Mouse (Mus musculus) forebrain, embryonic 13.5 days (tissue): Measurements from ENCODE around the gene Kcnn4. TPM values are rescaled to one million over a fixed set of nuclear protein-coding genes. Genes with fewer than 3 reads are reported as not detected.
"Not testable (repeated sequence)": the region's sequence is repeated elsewhere in the genome, so short reads cannot be mapped to it uniquely, and the experiment has no call there.

ENCODE experiments used
- ATAC-seq: fragments of 200-750 bp; cut with Nextera tagmentation; 2 replicates; pipeline ENCODE4 v1.8.0; 2017
- H3K27ac ChIP-seq: fragments of 300-500 bp; sonication (generic); 2 replicates; pipeline ENCODE4 v1.5.1; 2015; ENCODE audit warnings: inconsistent platforms, mild to moderate bottlenecking, moderate library complexity
- H3K27me3 ChIP-seq: fragments of 300-500 bp; sonication (generic); 2 replicates; pipeline ENCODE4 v1.6.1; 2015; ENCODE audit warnings: mild to moderate bottlenecking, inconsistent platforms
- H3K36me3 ChIP-seq: fragments of 300-500 bp; sonication (generic); 2 replicates; pipeline ENCODE4 v1.6.1; 2015; ENCODE audit warnings: mild to moderate bottlenecking, inconsistent platforms; ENCODE audit not compliant: poor library complexity, severe bottlenecking
- H3K4me1 ChIP-seq: fragments of 300-500 bp; sonication (generic); 2 replicates; pipeline ENCODE4 v1.6.1; 2015; ENCODE audit warnings: inconsistent platforms
- H3K4me2 ChIP-seq: fragments of 300-500 bp; sonication (generic); 2 replicates; pipeline ENCODE4 v1.6.1; 2015; ENCODE audit warnings: inconsistent platforms, mild to moderate bottlenecking, moderate library complexity
- H3K4me3 ChIP-seq: fragments of 300-500 bp; sonication (generic); 2 replicates; pipeline ENCODE4 v1.5.1; 2015; ENCODE audit warnings: mild to moderate bottlenecking, inconsistent platforms
- H3K9ac ChIP-seq: fragments of 300-500 bp; sonication (generic); 2 replicates; pipeline ENCODE4 v1.6.1; 2015; ENCODE audit warnings: mild to moderate bottlenecking, inconsistent platforms
- H3K9me3 ChIP-seq: fragments of 300-500 bp; sonication (generic); replicated peaks from 2 replicates; pipeline ENCODE4 v1.6.1; 2016; ENCODE audit warnings: inconsistent platforms
- WGBS: fragments of 180-500 bp; shearing (Covaris S2); methylation state at CpG from one replicate; pipeline ENCODE4 v1.1.7; 2015; 5-methylcytosine and 5-hydroxymethylcytosine counted together
- polyA plus RNA-seq: library from polyadenylated mRNA; unstranded; fragments of >200 nt; fragmentation: Nextera tagmentation; extraction: Ambion mirVana; gene quantifications from 2 replicates; pipeline ENCODE4 v1.2.1, GENCODE M21; 2015

The Kcnn4 gene
- polyA plus RNA-seq, 1 experiment from 2014 or later: 0.40 TPM

DNA sequence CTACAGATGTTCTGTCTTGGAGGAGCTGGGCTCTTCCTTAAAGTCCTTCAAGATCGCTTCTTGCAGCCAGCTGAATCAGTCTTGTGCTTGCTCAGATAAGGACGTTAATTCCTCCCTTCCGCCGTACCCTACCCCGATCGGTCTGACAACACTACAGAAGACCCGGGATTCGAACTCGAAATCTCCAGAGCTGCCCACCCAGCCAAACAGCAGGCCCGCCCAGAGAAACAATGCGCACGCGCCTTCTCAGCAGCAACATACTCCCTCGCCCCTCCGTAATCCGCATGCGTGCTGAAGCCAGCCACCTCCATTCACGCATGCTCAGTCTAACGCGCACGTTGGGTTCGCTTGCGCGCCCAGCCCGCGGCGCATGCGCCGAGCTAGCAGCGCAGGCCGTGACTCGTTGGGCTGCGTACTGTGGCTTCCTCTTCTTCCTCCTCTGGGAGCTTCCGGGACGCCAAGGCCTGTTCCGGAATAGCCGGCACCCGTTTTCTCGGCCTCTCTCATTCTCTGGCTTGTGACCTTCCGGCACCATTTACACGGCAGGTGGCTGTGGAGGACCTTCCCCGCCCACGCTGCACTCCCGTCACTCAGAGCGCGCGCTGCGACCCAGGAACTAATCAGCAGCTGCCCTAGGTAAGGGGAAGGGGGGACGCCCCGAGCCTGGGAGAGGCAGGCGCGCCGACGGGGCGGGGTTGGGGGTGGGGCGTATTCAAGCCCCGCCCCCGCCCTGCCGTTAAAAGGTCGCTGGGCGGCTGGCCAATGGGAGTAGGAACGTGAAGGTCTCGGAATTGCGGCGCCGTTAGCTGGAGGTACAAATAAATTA lies 29.4 kb downstream of the Kcnn4 start, which contains the start of gene Smg9:
Smg9 (plus strand) TSS at position 364 of the 826 bp plus-strand sequence.
- H3K36me3 ChIP-seq: peaks cover 27% of the 10 kb centered on the region
- peak within 1 kb of the TSS; percentile 66 for H3K4me2 ChIP-seq
- peak; percentile 96 for ATAC-seq
- H3K27me3 ChIP-seq: no peaks in the 10 kb centered on the region
- peak within 1 kb of the TSS; percentile 72 for H3K9ac ChIP-seq
- peaks cover 9% of the 10 kb centered on the region; the same call in 1 of the 2 replicates for H3K4me1 ChIP-seq
- no peaks in the 10 kb centered on the region for H3K9me3 ChIP-seq
- peak within 1 kb of the TSS; percentile 94 for H3K27ac ChIP-seq
- 2% methylated on average over 66 of the region's 66 CpGs for WGBS
- peak within 1 kb of the TSS; percentile 57 for H3K4me3 ChIP-seq

DNA sequence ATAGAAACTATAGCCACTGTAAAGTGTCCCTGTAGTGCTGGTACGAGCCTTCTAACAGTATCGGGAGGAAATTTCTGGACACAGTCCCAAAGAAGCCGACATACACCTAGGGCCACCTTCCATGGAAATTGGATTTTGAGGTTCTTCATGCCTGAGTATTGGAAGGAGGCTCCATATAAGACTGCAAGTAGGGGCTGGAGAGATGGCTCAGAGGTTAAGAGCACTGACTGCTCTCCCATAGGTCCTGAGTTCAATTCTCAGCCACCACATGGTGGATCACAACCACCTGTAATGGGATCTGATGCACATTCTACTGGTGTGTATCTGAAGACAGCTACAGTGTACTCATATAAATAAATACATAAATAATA lies 30.0 kb downstream of the Kcnn4 start:
- Histone ChIP-seq H3K4me1 (peaks cover 9% of the 10 kb centered on the region; the same call in 1 of the 2 replicates), H3K4me2 (peak overlapping the region; percentile 66), H3K4me3 (peak overlapping the region; percentile 57), H3K27me3 (no peaks in the 10 kb centered on the region), H3K36me3 (peaks cover 33% of the 10 kb centered on the region), H3K9ac (peak overlapping the region; percentile 72), H3K27ac (peak overlapping the region; percentile 94), H3K9me3 (no peaks in the 10 kb centered on the region)
- 12% methylated on average over 3 of the region's 3 CpGs for WGBS
- ATAC-seq: no peak; the same call in 1 of the 2 replicates

DNA sequence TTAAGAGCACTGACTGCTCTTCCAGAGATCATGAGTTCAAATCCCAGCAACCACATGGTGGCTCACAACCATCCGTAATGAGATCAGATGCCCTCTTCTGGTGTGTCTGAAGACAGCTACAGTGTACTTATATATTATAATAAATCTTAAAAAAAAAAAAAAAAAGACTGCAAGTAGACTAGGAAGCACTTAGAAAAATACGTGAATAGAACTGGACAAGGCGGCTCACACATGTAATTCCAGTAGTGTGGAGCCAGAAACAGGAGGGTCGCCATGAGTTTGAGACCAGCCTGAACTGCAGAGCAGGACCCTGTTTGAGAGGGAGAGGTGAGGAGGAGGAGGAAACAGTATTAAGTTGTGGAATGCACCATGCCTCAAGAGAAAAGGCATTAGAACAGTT lies 30.4 kb downstream of the Kcnn4 start:
- Histone ChIP-seq H3K36me3 (peaks cover 37% of the 10 kb centered on the region), H3K4me2 (peak overlapping the region; percentile 66), H3K4me3 (peak overlapping the region; percentile 57)
- not testable (repeated sequence) for ATAC-seq, H3K9ac ChIP-seq, H3K4me1 ChIP-seq, H3K27me3 ChIP-seq, H3K9me3 ChIP-seq, H3K27ac ChIP-seq
- 93% methylated on average over 4 of the region's 4 CpGs for WGBS

DNA sequence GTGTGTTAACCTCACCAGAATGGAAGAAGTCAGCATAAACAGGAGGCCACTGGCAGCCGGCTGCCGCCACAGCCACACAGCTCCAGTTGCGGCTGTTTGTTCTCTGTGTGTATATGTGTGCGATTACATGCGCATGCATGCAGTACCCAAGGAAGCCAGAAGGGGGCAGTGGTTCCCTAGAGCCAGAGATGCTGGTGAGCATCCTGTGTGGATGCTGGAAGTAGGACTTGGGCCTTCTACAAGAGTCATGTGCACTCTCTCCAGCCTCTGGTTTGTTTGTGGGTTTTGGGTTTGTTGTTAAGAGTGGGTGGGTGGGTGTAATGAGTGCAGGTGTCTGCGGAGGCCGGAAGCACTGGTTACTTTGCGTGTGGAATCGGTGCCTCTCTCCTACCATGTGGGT lies 32.8 kb downstream of the Kcnn4 start:
- peaks cover 56% of the 10 kb centered on the region for H3K36me3 ChIP-seq
- H3K4me1 ChIP-seq: peaks cover 17% of the 10 kb centered on the region
- H3K4me2 ChIP-seq: no peak overlapping the region
- H3K9me3 ChIP-seq: no peaks in the 10 kb centered on the region
- no peak for ATAC-seq
- over 99% methylated on average over 9 of the region's 9 CpGs for WGBS
- H3K27ac ChIP-seq: no peak overlapping the region
- H3K9ac ChIP-seq: no peak overlapping the region
- H3K27me3 ChIP-seq: no peaks in the 10 kb centered on the region
- H3K4me3 ChIP-seq: no peak overlapping the region

DNA sequence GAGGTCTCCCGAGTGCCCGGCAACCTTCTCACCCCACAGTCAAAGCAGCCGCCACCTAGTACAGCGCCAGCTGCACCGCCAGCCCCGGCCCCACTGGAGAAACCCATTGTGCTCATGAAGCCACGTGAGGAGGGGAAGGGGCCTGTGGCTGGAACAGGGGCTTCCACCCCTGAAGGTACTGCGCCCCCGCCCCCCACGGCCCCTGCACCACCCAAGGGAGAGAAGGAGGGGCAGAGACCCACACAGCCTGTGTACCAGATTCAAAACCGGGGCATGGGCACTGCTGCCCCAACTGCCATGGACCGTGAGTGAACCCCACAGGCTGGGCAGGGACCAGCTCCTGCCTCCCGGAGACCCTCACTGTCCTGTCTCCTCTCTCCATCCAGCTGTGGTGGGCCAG lies 35.6 kb downstream of the Kcnn4 start:
- ATAC-seq: no peak
- no peak overlapping the region for H3K27ac ChIP-seq
- H3K4me2 ChIP-seq: no peak overlapping the region
- 88% methylated on average over 13 of the region's 13 CpGs for WGBS
- H3K36me3 ChIP-seq: peaks cover 72% of the 10 kb centered on the region
- no peaks in the 10 kb centered on the region for H3K27me3 ChIP-seq
- H3K9me3 ChIP-seq: no peaks in the 10 kb centered on the region
- H3K4me3 ChIP-seq: no peak overlapping the region
- H3K4me1 ChIP-seq: peaks cover 11% of the 10 kb centered on the region
- no peak overlapping the region for H3K9ac ChIP-seq

DNA sequence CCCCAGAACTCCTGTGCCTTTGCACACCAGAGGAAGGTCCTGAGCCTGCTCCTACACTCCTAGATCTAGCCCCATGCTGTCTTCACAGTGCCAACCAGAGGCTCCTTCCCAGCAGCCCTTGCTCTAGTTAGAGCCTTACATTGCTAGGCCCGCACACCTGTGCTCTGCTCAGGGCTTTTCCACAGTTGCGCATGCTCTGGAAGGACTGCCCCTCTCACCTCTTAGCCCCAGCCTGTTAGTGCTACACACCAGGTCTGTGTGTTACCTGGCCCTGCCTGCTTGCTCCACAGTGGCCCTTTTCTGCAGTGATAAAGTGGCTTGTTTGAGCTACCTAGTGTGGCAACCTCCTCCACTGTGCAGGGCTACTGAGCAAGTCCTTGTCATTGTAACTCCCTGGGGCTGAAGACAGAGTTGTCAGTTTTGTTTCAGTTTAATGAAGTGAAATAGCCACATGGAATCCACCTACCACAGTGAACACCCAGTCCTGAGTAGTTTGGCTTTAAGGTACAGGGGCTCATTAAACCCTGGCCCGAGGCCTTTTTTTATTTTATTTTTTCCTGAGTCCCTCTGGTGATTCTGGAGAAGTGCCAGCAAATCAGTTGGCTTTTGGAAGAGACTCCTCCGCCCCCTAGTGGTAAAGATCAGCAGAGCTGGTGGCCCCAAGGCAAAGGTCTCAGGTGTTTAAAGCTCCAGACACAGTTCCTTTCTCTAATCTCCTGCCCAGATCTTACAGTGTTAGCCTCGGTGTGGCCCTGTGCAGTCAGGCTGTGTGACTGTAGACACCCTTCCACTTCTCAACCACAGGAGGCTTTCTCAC lies 36.7 kb downstream of the Kcnn4 start:
- Histone ChIP-seq H3K9ac (peak overlapping the region; percentile 50; the same call in 1 of the 2 replicates), H3K4me2 (no peak overlapping the region), H3K9me3 (no peaks in the 10 kb centered on the region), H3K36me3 (peaks cover 74% of the 10 kb centered on the region), H3K4me1 (peaks cover 8% of the 10 kb centered on the region), H3K4me3 (no peak overlapping the region), H3K27ac (peak overlapping the region; percentile 69; the same call in 1 of the 2 replicates), H3K27me3 (no peaks in the 10 kb centered on the region)
- 46% methylated on average over 5 of the region's 5 CpGs for WGBS
- peak; percentile 37 for ATAC-seq

DNA sequence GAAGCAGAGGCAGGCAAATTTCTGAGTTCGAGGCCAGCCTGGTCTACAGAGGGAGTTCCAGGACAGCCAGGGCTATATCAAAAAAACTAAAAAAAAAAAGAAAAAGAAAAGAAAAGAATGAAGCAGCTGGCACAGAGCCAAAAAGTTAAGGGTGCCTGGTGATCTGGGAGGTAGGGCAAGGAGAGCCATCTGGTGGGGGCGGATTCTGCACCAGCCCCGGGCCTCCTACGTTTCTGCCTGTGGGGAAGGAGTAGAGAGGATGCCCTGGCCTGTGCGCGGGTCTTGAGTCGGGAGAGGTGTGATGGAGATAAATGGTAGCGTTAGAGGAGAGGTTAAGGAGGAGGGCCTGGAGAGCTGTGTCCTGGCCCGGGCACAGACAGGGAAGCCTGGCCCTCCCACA lies 38.1 kb downstream of the Kcnn4 start:
- H3K36me3 ChIP-seq: peaks cover 71% of the 10 kb centered on the region
- H3K4me2 ChIP-seq: no peak overlapping the region
- peaks cover 8% of the 10 kb centered on the region for H3K4me1 ChIP-seq
- H3K4me3 ChIP-seq: no peak overlapping the region
- no peaks in the 10 kb centered on the region for H3K9me3 ChIP-seq
- no peak overlapping the region for H3K27ac ChIP-seq
- no peaks in the 10 kb centered on the region for H3K27me3 ChIP-seq
- ATAC-seq: no peak
- no peak overlapping the region for H3K9ac ChIP-seq
- 94% methylated on average over 9 of the region's 9 CpGs for WGBS

DNA sequence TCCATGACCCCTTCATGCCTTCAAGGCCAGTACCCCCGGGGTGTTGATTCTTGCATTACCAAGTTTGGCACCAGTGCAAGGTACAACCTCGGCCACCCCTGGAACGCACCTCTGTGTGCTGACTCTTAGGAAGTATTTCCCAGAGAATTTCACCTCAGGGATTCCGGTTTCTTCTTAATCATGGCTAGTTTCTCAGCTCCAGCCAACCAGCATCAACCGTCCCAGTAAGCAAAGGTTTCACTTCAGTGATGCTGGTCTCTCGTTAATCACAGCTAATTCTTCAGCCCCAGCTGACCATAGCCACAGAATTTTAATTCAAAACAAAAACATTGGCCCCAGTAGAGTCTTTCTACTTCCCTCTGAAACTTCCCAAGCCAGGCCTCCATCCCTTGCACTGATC lies 40.1 kb downstream of the Kcnn4 start:
- no peak for ATAC-seq
- no peak overlapping the region for H3K4me3 ChIP-seq
- no peaks in the 10 kb centered on the region for H3K27me3 ChIP-seq
- no peak overlapping the region for H3K27ac ChIP-seq
- WGBS: 93% methylated on average over 6 of the region's 6 CpGs
- peaks cover 8% of the 10 kb centered on the region for H3K4me1 ChIP-seq
- peaks cover 59% of the 10 kb centered on the region for H3K36me3 ChIP-seq
- H3K4me2 ChIP-seq: no peak overlapping the region
- no peaks in the 10 kb centered on the region for H3K9me3 ChIP-seq
- H3K9ac ChIP-seq: no peak overlapping the region

DNA sequence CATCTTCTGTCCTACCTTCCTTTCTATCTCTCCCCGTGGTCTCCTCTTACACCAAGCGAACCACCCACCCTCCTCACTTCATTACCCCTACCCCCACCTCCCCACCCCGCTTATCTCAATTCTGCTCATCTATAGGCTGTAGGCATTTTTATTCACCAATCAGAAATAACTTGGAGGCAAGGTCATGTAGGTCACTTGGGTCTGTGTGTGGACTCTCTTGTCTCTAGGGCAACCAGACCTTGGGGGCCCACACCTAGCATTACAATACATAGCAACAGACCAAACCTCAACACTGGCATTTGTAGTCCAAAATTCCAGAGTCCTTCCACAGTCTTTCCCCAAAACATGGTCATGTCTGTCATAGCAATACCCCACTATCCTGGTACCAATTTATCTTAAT lies 40.8 kb downstream of the Kcnn4 start:
- no peak overlapping the region for H3K27ac ChIP-seq
- H3K27me3 ChIP-seq: no peaks in the 10 kb centered on the region
- H3K9me3 ChIP-seq: no peaks in the 10 kb centered on the region
- WGBS: 88% methylated on average over 3 of the region's 3 CpGs
- H3K4me2 ChIP-seq: no peak overlapping the region
- no peak overlapping the region for H3K4me3 ChIP-seq
- H3K9ac ChIP-seq: no peak overlapping the region
- H3K36me3 ChIP-seq: peaks cover 59% of the 10 kb centered on the region
- ATAC-seq: no peak
- H3K4me1 ChIP-seq: peaks cover 8% of the 10 kb centered on the region

DNA sequence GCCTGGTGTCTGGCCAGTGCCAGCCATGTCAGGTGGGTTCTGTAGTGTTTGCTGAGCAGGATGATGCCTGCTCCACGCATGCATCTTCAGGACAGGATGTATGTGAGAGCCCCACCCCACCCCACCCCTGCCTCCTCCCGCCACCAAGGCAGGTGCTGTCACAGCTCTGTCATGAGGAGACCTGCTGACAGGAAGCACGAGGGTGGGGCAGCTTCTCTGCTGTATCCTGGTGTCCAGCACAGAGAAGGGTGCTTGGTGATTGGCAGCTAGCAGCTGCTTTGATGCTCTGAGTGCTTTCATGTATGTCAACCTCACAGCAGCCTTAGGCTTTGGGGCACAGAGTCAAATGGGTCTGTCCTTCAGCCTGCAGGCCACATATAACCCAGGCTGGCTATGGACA lies 43.6 kb downstream of the Kcnn4 start:
- H3K36me3 ChIP-seq: peaks cover 49% of the 10 kb centered on the region
- no peaks in the 10 kb centered on the region for H3K27me3 ChIP-seq
- no peaks in the 10 kb centered on the region for H3K4me1 ChIP-seq
- no peak overlapping the region for H3K9ac ChIP-seq
- no peak overlapping the region for H3K4me2 ChIP-seq
- no peak for ATAC-seq
- no peak overlapping the region for H3K27ac ChIP-seq
- 90% methylated on average over 3 of the region's 3 CpGs for WGBS
- no peak overlapping the region for H3K4me3 ChIP-seq
- H3K9me3 ChIP-seq: no peaks in the 10 kb centered on the region

DNA sequence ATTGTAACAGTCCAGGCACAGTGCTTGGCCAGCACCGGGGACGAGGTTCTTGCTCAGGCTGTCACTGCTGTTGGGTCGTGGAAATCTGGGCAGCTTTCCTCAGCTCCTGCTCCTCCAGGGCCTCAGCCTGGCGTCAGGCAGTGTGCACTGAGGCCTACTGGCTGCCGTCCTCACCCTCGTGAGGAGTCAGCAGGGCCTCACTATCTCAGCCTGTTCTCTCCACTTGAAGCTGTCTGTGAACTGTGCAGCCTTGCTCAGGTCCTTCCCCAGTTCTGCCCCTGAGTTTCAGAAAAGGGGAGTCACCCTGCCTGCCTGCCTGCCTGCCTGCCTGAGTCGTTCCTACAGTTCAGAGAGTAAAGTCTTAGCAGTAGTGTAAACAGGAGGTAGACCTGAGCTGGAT lies 45.2 kb downstream of the Kcnn4 start:
- Histone ChIP-seq H3K27me3 (no peaks in the 10 kb centered on the region), H3K36me3 (peaks cover 41% of the 10 kb centered on the region), H3K4me1 (peaks cover 10% of the 10 kb centered on the region), H3K4me3 (no peak overlapping the region), H3K9ac (0 out of 2 replicates have a peak overlapping the region, but pooled peaks have one; percentile 12), H3K4me2 (no peak overlapping the region), H3K9me3 (no peaks in the 10 kb centered on the region), H3K27ac (no peak overlapping the region)
- ATAC-seq: no peak
- 90% methylated on average over 7 of the region's 7 CpGs for WGBS

DNA sequence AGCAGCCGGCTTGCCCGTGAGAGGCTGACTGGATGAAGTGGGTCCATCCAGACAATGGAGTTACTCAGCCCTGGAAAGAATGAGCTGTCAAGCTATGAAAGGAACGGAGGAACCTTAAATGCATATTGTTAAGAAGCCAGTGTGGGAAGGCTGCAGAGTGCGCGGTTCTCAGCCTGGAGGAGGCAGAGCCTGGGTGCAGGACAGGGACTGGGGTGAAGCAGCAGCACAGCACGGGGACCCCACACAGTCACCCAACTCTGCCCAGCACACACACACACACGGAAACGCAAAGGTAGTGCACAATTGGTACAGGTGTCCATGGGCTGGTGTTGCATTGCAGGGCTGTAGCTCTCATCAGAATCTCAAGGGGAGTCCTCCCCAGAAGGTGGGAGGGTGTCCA lies 49.5 kb downstream of the Kcnn4 start:
- Histone ChIP-seq H3K27ac (no peak overlapping the region), H3K4me2 (no peak overlapping the region), H3K27me3 (no peaks in the 10 kb centered on the region), H3K4me1 (peaks cover 10% of the 10 kb centered on the region), H3K9ac (peak overlapping the region; percentile 47), H3K4me3 (no peak overlapping the region), H3K36me3 (peaks cover 53% of the 10 kb centered on the region), H3K9me3 (no peaks in the 10 kb centered on the region)
- 37% methylated on average over 8 of the region's 8 CpGs for WGBS
- ATAC-seq: no peak
